Mouse (Mus musculus): ENCODE data around the gene Cacna1a. TPM values are rescaled to one million over a fixed set of nuclear protein-coding genes. Genes with fewer than 3 reads are reported as not detected.
"Not testable (repeated sequence)": the region's sequence is repeated elsewhere in the genome, so short reads cannot be mapped to it uniquely, and the experiment has no call there.

The Cacna1a gene
- polyA plus RNA-seq, 1 experiment from 2014 or later = 5.3 TPM

DNA sequence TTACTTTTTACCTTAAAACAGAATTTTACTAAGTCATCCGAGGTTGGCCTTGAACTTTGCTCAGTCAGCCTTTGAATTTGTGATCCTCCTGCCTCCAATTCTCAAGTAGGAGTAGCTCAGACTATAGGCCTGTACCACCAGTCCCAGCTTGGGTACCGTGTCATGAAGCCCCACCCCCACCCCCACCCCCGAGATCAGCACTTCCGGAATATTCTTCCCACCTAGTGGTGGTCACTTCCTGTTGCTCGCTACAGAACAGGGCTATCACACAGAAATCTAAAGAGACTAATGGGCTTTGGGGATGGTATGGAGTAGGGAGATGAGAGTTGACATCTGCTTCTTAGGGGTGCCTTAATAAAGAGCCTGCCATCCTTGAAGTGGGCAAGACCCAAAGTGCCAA, 112.9 kb downstream of the Cacna1a start:
- Histone ChIP-seq H3K4me1 (ENCODE audit: control insufficient read depth, insufficient read depth, low read length) (no peaks in the 10 kb centered on the region), H3K36me3 (ENCODE audit: control insufficient read depth, insufficient read depth, low read length) (no peaks in the 10 kb centered on the region), H3K9ac (ENCODE audit: low read length) (no peak overlapping the region), H3K27ac (replicated peaks; ENCODE audit: low read depth, low read length) (no peak overlapping the region), H3K4me3 (ENCODE audit: low read depth, low read length) (no peak overlapping the region), H3K9me3 (ENCODE audit: control insufficient read depth, low read length) (no peaks in the 10 kb centered on the region), H3K4me2 (ENCODE audit: low read depth, severe bottlenecking) (no peak overlapping the region), H3K27me3 (ENCODE audit: control insufficient read depth, insufficient read depth, low read length) (no peaks in the 10 kb centered on the region)
- 76% methylated on average over 5 of the region's 5 CpGs for WGBS
- ATAC-seq (ENCODE audit: insufficient number of reproducible peaks, low FRiP score, low TSS enrichment, low read depth) (no peak), DNase-seq (ENCODE audit: low spot score) (no peak)

- H3K4me2 ChIP-seq (ENCODE audit: low read depth, severe bottlenecking) = no peak overlapping the region
- no peaks in the 10 kb centered on the region for H3K9me3 ChIP-seq (ENCODE audit: control insufficient read depth, low read length)
- H3K4me1 ChIP-seq (ENCODE audit: control insufficient read depth, insufficient read depth, low read length) = no peaks in the 10 kb centered on the region
- H3K9ac ChIP-seq (ENCODE audit: low read length) = no peak overlapping the region
- H3K27me3 ChIP-seq (ENCODE audit: control insufficient read depth, insufficient read depth, low read length) = no peaks in the 10 kb centered on the region
- no peak overlapping the region for H3K27ac ChIP-seq (replicated peaks; ENCODE audit: low read depth, low read length)
- H3K4me3 ChIP-seq (ENCODE audit: low read depth, low read length) = no peak overlapping the region
- WGBS = 79% methylated on average over 10 of the region's 10 CpGs
- no peaks in the 10 kb centered on the region for H3K36me3 ChIP-seq (ENCODE audit: control insufficient read depth, insufficient read depth, low read length)
- DNase-seq (ENCODE audit: low spot score) (no peak), ATAC-seq (ENCODE audit: insufficient number of reproducible peaks, low FRiP score, low TSS enrichment, low read depth) (no peak)
These were observed 113.5 kb downstream of the Cacna1a start for GRCm38 (mm10) chr8:84501671-84502308.

GRCm38 (mm10) chr8:84502638-84503037, 114.4 kb downstream of the Cacna1a start:
- H3K27me3 ChIP-seq (ENCODE audit: control insufficient read depth, insufficient read depth, low read length) = no peaks in the 10 kb centered on the region
- no peak overlapping the region for H3K27ac ChIP-seq (replicated peaks; ENCODE audit: low read depth, low read length)
- no peak overlapping the region for H3K9ac ChIP-seq (ENCODE audit: low read length)
- no peak for ATAC-seq (ENCODE audit: insufficient number of reproducible peaks, low FRiP score, low TSS enrichment, low read depth)
- H3K4me2 ChIP-seq (ENCODE audit: low read depth, severe bottlenecking) = no peak overlapping the region
- no peaks in the 10 kb centered on the region for H3K9me3 ChIP-seq (ENCODE audit: control insufficient read depth, low read length)
- H3K4me1 ChIP-seq (ENCODE audit: control insufficient read depth, insufficient read depth, low read length) = no peaks in the 10 kb centered on the region
- no peak for DNase-seq (ENCODE audit: low spot score)
- no peak overlapping the region for H3K4me3 ChIP-seq (ENCODE audit: low read depth, low read length)
- H3K36me3 ChIP-seq (ENCODE audit: control insufficient read depth, insufficient read depth, low read length) = no peaks in the 10 kb centered on the region
- 89% methylated on average over 4 of the region's 4 CpGs for WGBS

DNA sequence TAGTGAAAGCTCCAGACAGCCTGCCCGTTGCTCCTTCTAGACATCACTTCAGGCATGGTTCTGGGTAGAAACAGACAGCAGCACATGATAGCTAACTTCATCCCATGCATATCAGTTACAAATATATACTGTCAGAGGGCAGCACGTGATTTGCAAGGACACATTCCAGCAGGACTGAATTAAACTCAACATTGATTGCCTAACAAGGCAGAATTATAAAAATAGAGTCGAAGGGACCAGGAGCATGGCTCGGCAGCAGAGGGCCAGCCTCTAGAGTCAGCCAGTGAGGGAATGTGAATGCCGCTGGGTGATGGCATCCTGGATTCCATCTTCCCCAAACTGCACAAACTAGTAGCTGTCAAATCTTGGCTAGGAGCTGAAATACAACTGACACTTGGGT, 119.0 kb downstream of the Cacna1a start:
- no peaks in the 10 kb centered on the region for H3K4me1 ChIP-seq (ENCODE audit: control insufficient read depth, insufficient read depth, low read length)
- ATAC-seq (ENCODE audit: insufficient number of reproducible peaks, low FRiP score, low TSS enrichment, low read depth) (no peak), DNase-seq (ENCODE audit: low spot score) (no peak)
- H3K9ac ChIP-seq (ENCODE audit: low read length) = no peak overlapping the region
- no peak overlapping the region for H3K4me2 ChIP-seq (ENCODE audit: low read depth, severe bottlenecking)
- no peaks in the 10 kb centered on the region for H3K27me3 ChIP-seq (ENCODE audit: control insufficient read depth, insufficient read depth, low read length)
- no peaks in the 10 kb centered on the region for H3K36me3 ChIP-seq (ENCODE audit: control insufficient read depth, insufficient read depth, low read length)
- no peak overlapping the region for H3K4me3 ChIP-seq (ENCODE audit: low read depth, low read length)
- H3K9me3 ChIP-seq (ENCODE audit: control insufficient read depth, low read length) = no peaks in the 10 kb centered on the region
- H3K27ac ChIP-seq (replicated peaks; ENCODE audit: low read depth, low read length) = no peak overlapping the region
- WGBS = 78% methylated on average over 5 of the region's 5 CpGs

GRCm38 (mm10) chr8:84509764-84510163, 121.5 kb downstream of the Cacna1a start:
- not testable (repeated sequence) for H3K4me2 ChIP-seq (ENCODE audit: low read depth, severe bottlenecking); H3K36me3 ChIP-seq (ENCODE audit: control insufficient read depth, insufficient read depth, low read length); ATAC-seq (ENCODE audit: insufficient number of reproducible peaks, low FRiP score, low TSS enrichment, low read depth); DNase-seq (ENCODE audit: low spot score); H3K27me3 ChIP-seq (ENCODE audit: control insufficient read depth, insufficient read depth, low read length); H3K9me3 ChIP-seq (ENCODE audit: control insufficient read depth, low read length); H3K4me3 ChIP-seq (ENCODE audit: low read depth, low read length); H3K27ac ChIP-seq (replicated peaks; ENCODE audit: low read depth, low read length); H3K4me1 ChIP-seq (ENCODE audit: control insufficient read depth, insufficient read depth, low read length); H3K9ac ChIP-seq (ENCODE audit: low read length)
- WGBS = 85% methylated on average over 6 of the region's 6 CpGs

GRCm38 (mm10) chr8:84511621-84512020, 123.4 kb downstream of the Cacna1a start:
- no peak overlapping the region for H3K4me3 ChIP-seq (ENCODE audit: low read depth, low read length)
- no peak overlapping the region for H3K4me2 ChIP-seq (ENCODE audit: low read depth, severe bottlenecking)
- H3K36me3 ChIP-seq (ENCODE audit: control insufficient read depth, insufficient read depth, low read length) = no peaks in the 10 kb centered on the region
- H3K9ac ChIP-seq (ENCODE audit: low read length) = no peak overlapping the region
- H3K27me3 ChIP-seq (ENCODE audit: control insufficient read depth, insufficient read depth, low read length) = no peaks in the 10 kb centered on the region
- WGBS = 85% methylated on average over 13 of the region's 13 CpGs
- no peak for ATAC-seq (ENCODE audit: insufficient number of reproducible peaks, low FRiP score, low TSS enrichment, low read depth)
- DNase-seq (ENCODE audit: low spot score) = no peak
- H3K4me1 ChIP-seq (ENCODE audit: control insufficient read depth, insufficient read depth, low read length) = no peaks in the 10 kb centered on the region
- H3K27ac ChIP-seq (replicated peaks; ENCODE audit: low read depth, low read length) = no peak overlapping the region
- H3K9me3 ChIP-seq (ENCODE audit: control insufficient read depth, low read length) = no peaks in the 10 kb centered on the region

GRCm38 (mm10) chr8:84513765-84514164, 125.5 kb downstream of the Cacna1a start:
- Histone ChIP-seq H3K4me2 (ENCODE audit: low read depth, severe bottlenecking) (no peak overlapping the region), H3K27me3 (ENCODE audit: control insufficient read depth, insufficient read depth, low read length) (no peaks in the 10 kb centered on the region), H3K9me3 (ENCODE audit: control insufficient read depth, low read length) (no peaks in the 10 kb centered on the region), H3K4me1 (ENCODE audit: control insufficient read depth, insufficient read depth, low read length) (no peaks in the 10 kb centered on the region), H3K4me3 (ENCODE audit: low read depth, low read length) (no peak overlapping the region), H3K36me3 (ENCODE audit: control insufficient read depth, insufficient read depth, low read length) (no peaks in the 10 kb centered on the region), H3K9ac (ENCODE audit: low read length) (no peak overlapping the region), H3K27ac (replicated peaks; ENCODE audit: low read depth, low read length) (no peak overlapping the region)
- DNase-seq (ENCODE audit: low spot score) (peak; percentile 24), ATAC-seq (ENCODE audit: insufficient number of reproducible peaks, low FRiP score, low TSS enrichment, low read depth) (no peak)
- 23% methylated on average over 2 of the region's 2 CpGs for WGBS

- no peak overlapping the region for H3K9ac ChIP-seq (ENCODE audit: low read length)
- H3K4me3 ChIP-seq (ENCODE audit: low read depth, low read length) = no peak overlapping the region
- 76% methylated on average over 2 of the region's 2 CpGs for WGBS
- no peak for ATAC-seq (ENCODE audit: insufficient number of reproducible peaks, low FRiP score, low TSS enrichment, low read depth)
- no peak for DNase-seq (ENCODE audit: low spot score)
- H3K9me3 ChIP-seq (ENCODE audit: control insufficient read depth, low read length) = no peaks in the 10 kb centered on the region
- no peaks in the 10 kb centered on the region for H3K27me3 ChIP-seq (ENCODE audit: control insufficient read depth, insufficient read depth, low read length)
- H3K4me2 ChIP-seq (ENCODE audit: low read depth, severe bottlenecking) = no peak overlapping the region
- H3K27ac ChIP-seq (replicated peaks; ENCODE audit: low read depth, low read length) = no peak overlapping the region
- H3K36me3 ChIP-seq (ENCODE audit: control insufficient read depth, insufficient read depth, low read length) = no peaks in the 10 kb centered on the region
- H3K4me1 ChIP-seq (ENCODE audit: control insufficient read depth, insufficient read depth, low read length) = no peaks in the 10 kb centered on the region
These were observed 129.9 kb downstream of the Cacna1a start for GRCm38 (mm10) chr8:84518180-84518579.

GRCm38 (mm10) chr8:84518720-84519119, 130.5 kb downstream of the Cacna1a start:
- 86% methylated on average over 6 of the region's 6 CpGs for WGBS
- Histone ChIP-seq H3K4me3 (ENCODE audit: low read depth, low read length) (no peak overlapping the region), H3K27me3 (ENCODE audit: control insufficient read depth, insufficient read depth, low read length) (no peaks in the 10 kb centered on the region), H3K9me3 (ENCODE audit: control insufficient read depth, low read length) (no peaks in the 10 kb centered on the region), H3K36me3 (ENCODE audit: control insufficient read depth, insufficient read depth, low read length) (no peaks in the 10 kb centered on the region), H3K4me1 (ENCODE audit: control insufficient read depth, insufficient read depth, low read length) (no peaks in the 10 kb centered on the region), H3K4me2 (ENCODE audit: low read depth, severe bottlenecking) (no peak overlapping the region), H3K9ac (ENCODE audit: low read length) (no peak overlapping the region), H3K27ac (replicated peaks; ENCODE audit: low read depth, low read length) (no peak overlapping the region)
- no peak for DNase-seq (ENCODE audit: low spot score)
- no peak for ATAC-seq (ENCODE audit: insufficient number of reproducible peaks, low FRiP score, low TSS enrichment, low read depth)

Measured in limb, embryonic 11.5 days (tissue).